Mouse (Mus musculus): ENCODE results near the gene Cd28. TPM values are rescaled to one million over a fixed set of nuclear protein-coding genes. Genes with fewer than 3 reads are reported as not detected.

Cd28 gene
- polyA plus RNA-seq, 1 experiment from 2014 or later = 0.09 TPM

DNA sequence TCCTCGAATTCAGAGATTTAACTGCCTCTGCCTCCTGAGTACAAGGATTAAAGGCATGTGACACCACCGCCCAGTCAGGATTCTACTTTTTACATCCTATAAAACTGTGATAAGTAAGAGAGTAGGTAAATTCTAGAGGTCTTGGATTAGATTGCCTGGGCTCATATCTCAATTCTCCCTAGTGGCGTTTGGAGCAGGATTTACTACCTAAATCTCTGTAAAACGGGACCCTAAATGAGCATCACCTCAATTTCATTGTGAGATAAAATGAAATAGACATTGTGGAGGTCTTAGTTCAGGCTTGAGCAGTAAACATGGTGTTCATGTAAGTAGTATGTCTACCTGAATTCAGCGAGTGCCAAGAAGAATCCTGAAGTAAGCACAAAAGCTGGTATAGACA, 30.3 kb downstream of the Cd28 start:
- Histone ChIP-seq H3K36me3 (ENCODE audit: control insufficient read depth, insufficient read depth, low read length) (no peaks in the 10 kb centered on the region), H3K27me3 (ENCODE audit: control insufficient read depth, insufficient read depth, low read length) (no peaks in the 10 kb centered on the region), H3K9me3 (ENCODE audit: control insufficient read depth, low read length) (no peaks in the 10 kb centered on the region), H3K27ac (ENCODE audit: low read depth, low read length) (no peak overlapping the region), H3K4me3 (ENCODE audit: low read depth, low read length) (no peak overlapping the region), H3K4me1 (replicated peaks; ENCODE audit: control insufficient read depth, insufficient read depth, low read length) (no peaks in the 10 kb centered on the region), H3K9ac (ENCODE audit: low read depth, low read length) (no peak overlapping the region), H3K4me2 (replicated peaks; ENCODE audit: low read depth, low read length) (no peak overlapping the region)
- ATAC-seq (ENCODE audit: low FRiP score) = no peak
- WGBS = 96% methylated on average over 5 of the region's 5 CpGs
- no peak for DNase-seq (ENCODE audit: low spot score)

DNA sequence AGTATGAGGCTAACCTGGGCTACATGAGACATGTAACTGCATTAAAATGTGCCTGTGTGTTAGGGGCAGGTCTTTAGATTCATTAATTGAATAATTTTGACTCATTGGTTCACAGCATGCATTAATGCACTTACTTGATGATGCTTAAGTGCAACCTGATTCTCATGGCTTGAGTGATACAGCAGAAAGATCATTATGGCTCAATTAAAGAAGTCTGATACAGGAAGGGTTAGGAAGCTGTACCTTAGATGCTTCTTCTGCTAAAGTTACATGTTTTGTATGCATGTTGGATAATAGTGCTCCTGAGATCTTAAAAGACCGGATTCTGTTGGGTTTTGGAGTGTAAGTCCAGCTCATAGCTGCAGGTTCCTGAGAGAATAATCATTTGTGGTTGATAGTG, 31.7 kb downstream of the Cd28 start:
- Histone ChIP-seq H3K36me3 (ENCODE audit: control insufficient read depth, insufficient read depth, low read length) (no peaks in the 10 kb centered on the region), H3K27ac (ENCODE audit: low read depth, low read length) (no peak overlapping the region), H3K9ac (ENCODE audit: low read depth, low read length) (no peak overlapping the region), H3K9me3 (ENCODE audit: control insufficient read depth, low read length) (no peaks in the 10 kb centered on the region), H3K4me3 (ENCODE audit: low read depth, low read length) (no peak overlapping the region), H3K4me1 (replicated peaks; ENCODE audit: control insufficient read depth, insufficient read depth, low read length) (no peaks in the 10 kb centered on the region), H3K4me2 (replicated peaks; ENCODE audit: low read depth, low read length) (no peak overlapping the region), H3K27me3 (ENCODE audit: control insufficient read depth, insufficient read depth, low read length) (no peaks in the 10 kb centered on the region)
- DNase-seq (ENCODE audit: low spot score) (no peak), ATAC-seq (ENCODE audit: low FRiP score) (no peak)
- 79% methylated on average over 1 of the region's 1 CpGs for WGBS

DNA sequence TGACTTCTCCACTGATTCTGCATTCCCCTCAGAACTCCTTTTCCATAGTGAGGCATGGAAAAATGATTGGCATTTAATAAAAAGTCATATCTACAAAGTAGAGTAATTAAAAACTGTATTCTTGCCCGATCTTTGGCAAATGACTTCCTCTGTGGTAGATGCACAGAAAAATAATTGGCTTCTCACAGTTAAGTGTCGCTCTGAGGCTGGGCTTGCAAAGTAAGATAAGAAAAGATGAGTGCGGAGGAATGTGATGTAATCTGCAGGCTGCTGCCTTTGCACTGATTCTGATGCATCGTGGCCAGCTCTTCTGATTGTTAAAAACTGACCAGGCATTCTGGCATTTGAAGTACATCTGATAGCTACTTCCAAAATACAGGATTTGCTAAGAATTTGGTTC, 32.3 kb downstream of the Cd28 start:
- Histone ChIP-seq H3K4me1 (replicated peaks; ENCODE audit: control insufficient read depth, insufficient read depth, low read length) (no peaks in the 10 kb centered on the region), H3K4me2 (replicated peaks; ENCODE audit: low read depth, low read length) (no peak overlapping the region), H3K4me3 (ENCODE audit: low read depth, low read length) (no peak overlapping the region), H3K27ac (ENCODE audit: low read depth, low read length) (no peak overlapping the region), H3K9ac (ENCODE audit: low read depth, low read length) (no peak overlapping the region), H3K9me3 (ENCODE audit: control insufficient read depth, low read length) (no peaks in the 10 kb centered on the region), H3K27me3 (ENCODE audit: control insufficient read depth, insufficient read depth, low read length) (no peaks in the 10 kb centered on the region), H3K36me3 (ENCODE audit: control insufficient read depth, insufficient read depth, low read length) (no peaks in the 10 kb centered on the region)
- no peak for DNase-seq (ENCODE audit: low spot score)
- 93% methylated on average over 4 of the region's 4 CpGs for WGBS
- ATAC-seq (ENCODE audit: low FRiP score) = no peak

- 88% methylated on average over 5 of the region's 5 CpGs for WGBS
Observed at GRCm38 (mm10) chr1:60749346-60749840, 32.8 kb downstream of the Cd28 start.

GRCm38 (mm10) chr1:60750201-60750765, 33.7 kb downstream of the Cd28 start:
- no peak for DNase-seq (ENCODE audit: low spot score)
- no peak overlapping the region for H3K4me3 ChIP-seq (ENCODE audit: low read depth, low read length)
- no peak for ATAC-seq (ENCODE audit: low FRiP score)
- no peaks in the 10 kb centered on the region for H3K36me3 ChIP-seq (ENCODE audit: control insufficient read depth, insufficient read depth, low read length)
- H3K4me1 ChIP-seq (replicated peaks; ENCODE audit: control insufficient read depth, insufficient read depth, low read length) = no peaks in the 10 kb centered on the region
- WGBS = 86% methylated on average over 6 of the region's 6 CpGs
- H3K9me3 ChIP-seq (ENCODE audit: control insufficient read depth, low read length) = no peaks in the 10 kb centered on the region
- H3K9ac ChIP-seq (ENCODE audit: low read depth, low read length) = no peak overlapping the region
- no peak overlapping the region for H3K27ac ChIP-seq (ENCODE audit: low read depth, low read length)
- H3K27me3 ChIP-seq (ENCODE audit: control insufficient read depth, insufficient read depth, low read length) = no peaks in the 10 kb centered on the region
- H3K4me2 ChIP-seq (replicated peaks; ENCODE audit: low read depth, low read length) = no peak overlapping the region

More at GRCm38 (mm10) chr1:60749346-60749840, 32.8 kb downstream of the Cd28 start:
- no peak for ATAC-seq (ENCODE audit: low FRiP score)
- H3K4me2 ChIP-seq (replicated peaks; ENCODE audit: low read depth, low read length) = no peak overlapping the region
- H3K27ac ChIP-seq (ENCODE audit: low read depth, low read length) = no peak overlapping the region
- no peak overlapping the region for H3K9ac ChIP-seq (ENCODE audit: low read depth, low read length)
- no peaks in the 10 kb centered on the region for H3K27me3 ChIP-seq (ENCODE audit: control insufficient read depth, insufficient read depth, low read length)
- no peaks in the 10 kb centered on the region for H3K9me3 ChIP-seq (ENCODE audit: control insufficient read depth, low read length)
- no peaks in the 10 kb centered on the region for H3K4me1 ChIP-seq (replicated peaks; ENCODE audit: control insufficient read depth, insufficient read depth, low read length)
- no peaks in the 10 kb centered on the region for H3K36me3 ChIP-seq (ENCODE audit: control insufficient read depth, insufficient read depth, low read length)
- no peak overlapping the region for H3K4me3 ChIP-seq (ENCODE audit: low read depth, low read length)
- DNase-seq (ENCODE audit: low spot score) = no peak

- Histone ChIP-seq H3K9ac (ENCODE audit: low read depth, low read length) (no peak overlapping the region), H3K9me3 (ENCODE audit: control insufficient read depth, low read length) (no peaks in the 10 kb centered on the region), H3K36me3 (ENCODE audit: control insufficient read depth, insufficient read depth, low read length) (no peaks in the 10 kb centered on the region), H3K4me3 (ENCODE audit: low read depth, low read length) (no peak overlapping the region), H3K27ac (ENCODE audit: low read depth, low read length) (no peak overlapping the region), H3K27me3 (ENCODE audit: control insufficient read depth, insufficient read depth, low read length) (no peaks in the 10 kb centered on the region), H3K4me1 (replicated peaks; ENCODE audit: control insufficient read depth, insufficient read depth, low read length) (no peaks in the 10 kb centered on the region), H3K4me2 (replicated peaks; ENCODE audit: low read depth, low read length) (no peak overlapping the region)
- WGBS = 91% methylated on average over 4 of the region's 4 CpGs
- DNase-seq (ENCODE audit: low spot score) (no peak), ATAC-seq (ENCODE audit: low FRiP score) (no peak)
Observed at GRCm38 (mm10) chr1:60751011-60751410, 34.4 kb downstream of the Cd28 start.

GRCm38 (mm10) chr1:60752986-60753385, 36.4 kb downstream of the Cd28 start:
- Histone ChIP-seq H3K27me3 (ENCODE audit: control insufficient read depth, insufficient read depth, low read length) (no peaks in the 10 kb centered on the region), H3K4me3 (ENCODE audit: low read depth, low read length) (no peak overlapping the region), H3K4me2 (replicated peaks; ENCODE audit: low read depth, low read length) (no peak overlapping the region), H3K9ac (ENCODE audit: low read depth, low read length) (no peak overlapping the region), H3K4me1 (replicated peaks; ENCODE audit: control insufficient read depth, insufficient read depth, low read length) (no peaks in the 10 kb centered on the region), H3K9me3 (ENCODE audit: control insufficient read depth, low read length) (no peaks in the 10 kb centered on the region), H3K36me3 (ENCODE audit: control insufficient read depth, insufficient read depth, low read length) (no peaks in the 10 kb centered on the region), H3K27ac (ENCODE audit: low read depth, low read length) (no peak overlapping the region)
- ATAC-seq (ENCODE audit: low FRiP score) = no peak
- 97% methylated on average over 1 of the region's 1 CpGs for WGBS
- no peak for DNase-seq (ENCODE audit: low spot score)

GRCm38 (mm10) chr1:60753981-60754380, 37.4 kb downstream of the Cd28 start:
- Histone ChIP-seq H3K4me3 (ENCODE audit: low read depth, low read length) (no peak overlapping the region), H3K4me1 (replicated peaks; ENCODE audit: control insufficient read depth, insufficient read depth, low read length) (no peaks in the 10 kb centered on the region), H3K36me3 (ENCODE audit: control insufficient read depth, insufficient read depth, low read length) (no peaks in the 10 kb centered on the region), H3K9ac (ENCODE audit: low read depth, low read length) (no peak overlapping the region), H3K4me2 (replicated peaks; ENCODE audit: low read depth, low read length) (no peak overlapping the region), H3K27me3 (ENCODE audit: control insufficient read depth, insufficient read depth, low read length) (no peaks in the 10 kb centered on the region), H3K9me3 (ENCODE audit: control insufficient read depth, low read length) (no peaks in the 10 kb centered on the region), H3K27ac (ENCODE audit: low read depth, low read length) (no peak overlapping the region)
- DNase-seq (ENCODE audit: low spot score) = no peak
- WGBS = 93% methylated on average over 12 of the region's 12 CpGs
- ATAC-seq (ENCODE audit: low FRiP score) = no peak

GRCm38 (mm10) chr1:60755391-60756243, 39.0 kb downstream of the Cd28 start:
- no peaks in the 10 kb centered on the region for H3K4me1 ChIP-seq (replicated peaks; ENCODE audit: control insufficient read depth, insufficient read depth, low read length)
- no peak overlapping the region for H3K4me2 ChIP-seq (replicated peaks; ENCODE audit: low read depth, low read length)
- H3K9me3 ChIP-seq (ENCODE audit: control insufficient read depth, low read length) = no peaks in the 10 kb centered on the region
- no peaks in the 10 kb centered on the region for H3K36me3 ChIP-seq (ENCODE audit: control insufficient read depth, insufficient read depth, low read length)
- H3K27ac ChIP-seq (ENCODE audit: low read depth, low read length) = no peak overlapping the region
- ATAC-seq (ENCODE audit: low FRiP score) (no peak), DNase-seq (ENCODE audit: low spot score) (no peak)
- no peak overlapping the region for H3K9ac ChIP-seq (ENCODE audit: low read depth, low read length)
- H3K27me3 ChIP-seq (ENCODE audit: control insufficient read depth, insufficient read depth, low read length) = no peaks in the 10 kb centered on the region
- WGBS = 86% methylated on average over 7 of the region's 7 CpGs
- H3K4me3 ChIP-seq (ENCODE audit: low read depth, low read length) = no peak overlapping the region
